Mouse (Mus musculus): ENCODE measurements around the gene Senp6.
"Not testable (repeated sequence)": the region's sequence is repeated elsewhere in the genome, so short reads cannot be mapped to it uniquely, and the experiment has no call there.

Gene Senp6

DNA sequence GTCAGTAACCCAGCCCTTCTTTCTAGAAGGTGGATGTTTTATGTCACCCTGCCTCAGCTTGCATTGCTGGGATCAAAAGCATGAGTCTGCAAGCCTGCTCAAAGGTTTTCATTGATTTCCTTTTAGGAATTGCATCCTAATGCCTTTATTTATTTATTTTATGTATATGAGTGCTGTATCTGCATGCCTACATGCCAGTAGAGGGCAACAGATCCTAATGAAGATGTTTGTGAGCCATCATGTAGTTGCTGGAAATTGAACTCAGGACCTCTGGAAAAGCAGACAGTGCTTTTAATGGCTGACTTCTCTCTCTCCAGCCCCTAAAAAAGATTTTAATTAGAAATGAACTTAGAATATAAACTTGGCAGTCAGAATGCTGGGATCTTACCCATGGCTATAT is 8.2 kb downstream of the Senp6 start:
- in situ Hi-C loops (cut with MboI, MseI): no loop called here

- in situ Hi-C loops (cut with MboI, MseI): no loop called here
These were observed 14.2 kb downstream of the Senp6 start for GRCm38 (mm10) chr9:80080941-80081340.

DNA sequence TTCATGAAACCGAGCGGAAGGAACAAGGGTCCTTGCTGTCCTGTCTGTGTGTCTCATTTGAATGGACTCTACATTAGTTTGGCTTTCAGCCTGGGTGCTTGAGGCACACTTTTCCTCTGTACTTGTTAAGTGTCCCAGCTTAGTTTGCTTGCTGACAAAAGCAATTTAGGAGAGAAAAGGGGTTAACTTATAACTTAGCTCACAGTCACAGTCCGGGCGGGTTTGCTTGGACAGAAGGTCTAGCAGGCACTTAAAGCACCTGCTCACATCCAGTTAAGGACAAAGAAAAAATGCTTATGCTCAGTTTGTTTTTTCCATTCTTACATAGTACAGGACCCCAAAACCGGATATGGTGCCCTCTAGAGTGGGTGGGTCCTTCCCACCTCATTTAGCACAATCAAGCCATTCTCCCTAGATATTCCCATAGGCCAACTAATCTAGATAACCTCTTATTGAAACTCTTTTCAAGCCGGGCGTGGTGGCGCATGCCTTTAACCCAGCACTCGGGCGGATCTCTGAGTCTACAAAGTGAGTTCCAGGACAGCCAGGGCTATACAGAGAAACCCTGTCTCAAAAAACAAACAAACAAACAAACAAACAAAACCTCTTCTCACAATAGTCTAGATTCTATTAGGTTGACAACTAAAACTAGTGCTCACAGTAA is 17.9 kb downstream of the Senp6 start:
- in situ Hi-C loops (cut with MboI, MseI): no loop called here

DNA sequence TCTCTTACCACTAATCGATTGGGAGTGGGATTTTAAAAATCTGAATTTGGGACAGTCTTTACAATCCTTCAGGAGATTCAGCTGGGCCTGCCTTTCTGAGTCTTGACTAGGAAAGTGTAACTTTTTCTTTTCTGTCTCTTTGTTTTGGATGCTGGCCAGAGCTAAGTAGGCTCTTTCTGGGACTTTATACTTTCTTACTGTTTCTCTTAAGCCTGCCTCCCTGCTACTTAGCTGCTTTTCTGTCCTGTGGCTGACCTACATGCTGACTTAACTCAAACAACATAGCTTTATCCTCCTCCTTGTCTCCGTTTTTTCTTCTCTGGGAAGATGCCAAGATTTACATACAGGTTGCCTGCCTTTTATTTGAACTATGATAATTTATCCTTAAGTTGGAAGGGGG is 19.0 kb downstream of the Senp6 start:
- in situ Hi-C loops (cut with MboI, MseI): no loop called here

GRCm38 (mm10) chr9:80086272-80086966 is 19.7 kb downstream of the Senp6 start:
- in situ Hi-C loops (cut with MboI, MseI): not testable (repeated sequence)

GRCm38 (mm10) chr9:80089409-80089808 is 22.7 kb downstream of the Senp6 start:
- in situ Hi-C loops (cut with MboI, MseI): no loop called here

DNA sequence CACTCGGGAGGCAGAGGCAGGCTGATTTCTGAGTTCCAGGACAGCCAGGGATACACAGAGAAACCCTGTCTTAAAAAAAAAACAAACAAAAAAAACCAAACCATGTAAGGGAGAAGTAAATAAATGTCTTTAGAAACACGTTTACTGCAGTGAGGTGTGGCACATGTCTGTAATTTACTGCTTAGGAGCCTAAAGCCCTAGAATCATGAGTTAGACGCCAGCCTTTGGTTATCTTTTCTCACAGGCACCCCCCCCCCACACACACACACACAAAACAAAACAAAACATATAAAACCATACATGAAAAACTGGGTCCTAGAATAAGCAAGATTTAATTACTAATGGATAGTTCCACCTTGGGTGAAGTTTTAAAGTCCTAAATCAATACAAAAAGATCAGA is 29.6 kb downstream of the Senp6 start:
- in situ Hi-C loops (cut with MboI, MseI): no loop called here

DNA sequence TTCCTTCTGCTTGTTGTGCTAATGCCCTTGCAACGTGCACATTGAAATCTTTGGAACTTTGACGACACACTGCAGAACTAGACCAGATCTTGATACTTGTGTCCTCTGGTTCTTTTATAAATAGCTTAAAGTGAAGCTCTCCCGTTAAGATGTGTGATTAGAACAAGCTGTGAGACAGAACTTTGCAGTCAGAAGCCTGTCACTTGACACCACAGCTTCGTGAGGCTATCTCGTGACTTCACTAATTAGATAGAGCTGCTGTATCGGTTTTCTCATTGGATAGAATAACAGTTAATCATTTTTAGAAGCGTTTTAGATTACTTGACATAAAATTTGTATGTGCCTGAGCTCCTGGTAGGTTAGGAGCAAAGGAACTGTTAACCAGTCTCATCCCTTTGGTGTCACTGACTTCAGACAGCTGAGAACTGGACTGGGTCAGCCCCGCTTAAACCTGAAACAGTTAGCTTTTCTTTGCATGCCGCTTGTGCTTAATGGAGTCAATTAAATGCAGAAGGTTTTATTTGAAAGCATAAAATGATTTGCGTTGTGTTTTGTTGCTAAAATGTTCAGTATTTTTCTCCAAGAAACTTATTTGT is 79.4 kb downstream of the Senp6 start:
- in situ Hi-C loops (cut with MboI, MseI): no loop called here

DNA sequence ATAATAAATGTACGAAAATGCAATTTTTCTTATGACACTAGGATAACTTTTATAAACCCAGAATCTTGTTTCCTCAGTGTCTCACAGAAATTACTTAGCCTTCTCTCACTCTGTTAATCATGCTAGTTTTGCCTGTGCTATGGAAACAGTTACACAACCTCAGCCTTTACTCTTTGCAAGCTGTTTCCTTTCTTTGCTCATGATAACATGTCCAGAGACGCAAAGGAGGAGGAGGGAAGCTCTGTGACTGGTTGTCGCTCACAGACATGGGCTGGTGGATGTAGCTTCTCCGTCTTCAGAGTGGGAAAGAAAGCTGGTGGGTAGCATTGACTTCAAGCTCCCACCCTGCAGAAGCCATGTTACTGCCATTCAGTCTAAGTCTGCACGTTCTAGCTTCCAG is 82.9 kb downstream of the Senp6 start:
- in situ Hi-C loops (cut with MboI, MseI): no loop called here

DNA sequence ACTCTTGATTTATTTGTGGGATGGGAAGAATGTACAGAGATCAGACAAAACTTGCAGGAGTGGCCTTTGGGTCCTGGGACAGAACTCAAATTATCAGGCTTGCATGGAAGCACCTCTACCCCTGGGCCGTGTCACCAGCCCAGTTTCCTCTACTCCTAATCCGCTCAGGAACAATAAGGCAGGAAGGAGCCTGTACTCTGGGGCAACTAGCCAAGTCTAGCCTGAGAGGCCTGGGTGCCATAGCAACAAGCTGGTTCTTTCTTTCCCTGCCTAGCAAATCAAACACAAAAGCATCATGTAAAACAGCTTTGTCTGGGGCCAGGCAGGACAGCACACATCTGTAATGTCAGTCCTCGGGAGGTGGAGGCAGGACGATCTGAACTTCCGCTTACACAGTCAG is 88.6 kb downstream of the Senp6 start:
- in situ Hi-C loops (cut with MboI, MseI): no loop called here

DNA sequence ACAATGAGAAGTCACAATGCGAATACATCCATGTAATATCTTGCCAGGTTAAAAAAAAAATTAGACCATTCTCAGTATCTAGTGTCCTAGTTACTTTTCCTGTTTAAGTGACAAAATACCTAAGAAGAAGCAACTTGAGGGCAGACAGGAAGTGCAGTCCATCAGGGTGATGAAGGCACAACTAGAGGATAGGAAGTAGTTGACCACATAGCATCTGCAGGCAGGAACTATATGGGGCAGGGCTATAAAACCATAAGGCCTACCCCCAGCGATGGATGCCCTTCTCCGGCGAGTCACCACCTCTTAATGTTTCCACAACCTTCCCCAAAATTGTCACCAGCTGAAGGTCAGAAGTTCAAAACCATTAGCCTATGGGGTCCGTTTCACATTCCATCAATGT is 90.1 kb downstream of the Senp6 start:
- in situ Hi-C loops (cut with MboI, MseI): no loop called here

DNA sequence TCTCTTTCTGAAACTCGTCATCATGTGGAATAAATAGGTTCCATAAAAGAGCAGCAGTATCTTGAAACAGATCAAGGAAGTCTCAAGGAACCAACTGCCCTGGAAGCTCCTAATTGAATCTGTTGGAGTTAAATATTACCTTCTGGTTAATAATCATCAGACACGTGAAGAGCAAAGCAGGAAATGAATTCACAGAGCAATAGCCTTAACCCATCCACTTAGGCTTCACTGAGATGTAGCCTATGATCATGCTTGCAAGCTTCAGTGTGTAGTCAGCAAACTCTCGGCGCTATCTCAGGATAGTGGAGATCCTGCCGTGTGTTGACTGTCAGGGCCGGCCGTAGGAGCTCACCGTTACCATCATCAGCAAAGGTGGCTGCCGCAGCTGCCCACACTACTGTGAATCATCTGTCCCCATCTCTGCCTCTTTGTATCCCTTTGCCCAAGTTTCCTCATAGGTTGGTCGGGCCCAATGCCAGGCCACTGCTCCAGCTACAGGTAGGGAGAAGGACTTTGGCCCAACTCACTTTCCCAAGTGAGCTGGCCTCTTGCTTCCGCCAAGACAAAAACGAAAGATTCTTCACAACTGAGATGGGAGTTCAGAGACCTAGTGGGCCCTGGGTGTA is 91.2 kb downstream of the Senp6 start:
- in situ Hi-C loops (cut with MboI, MseI): no loop called here

- in situ Hi-C loops (cut with MboI, MseI): no loop called here
These were observed 92.2 kb downstream of the Senp6 start for GRCm38 (mm10) chr9:80158937-80159336.

- in situ Hi-C loops (cut with MboI, MseI): no loop called here
These were observed 94.7 kb downstream of the Senp6 start for GRCm38 (mm10) chr9:80161451-80161850.

GRCm38 (mm10) chr9:80163126-80163723 is 96.5 kb downstream of the Senp6 start:
- in situ Hi-C loops (cut with MboI, MseI): no loop called here

GRCm38 (mm10) chr9:80164191-80164590 is 97.5 kb downstream of the Senp6 start:
- in situ Hi-C loops (cut with MboI, MseI): no loop called here

GRCm38 (mm10) chr9:80164611-80165474 is 98.1 kb downstream of the Senp6 start, which contains the start of gene Myo6:
Myo6 (plus strand) TSS chr9:80165031.
- in situ Hi-C loops (cut with MboI, MseI): no loop called here

GRCm38 (mm10) chr9:80165690-80166089 is 99.0 kb downstream of the Senp6 start:
- in situ Hi-C loops (cut with MboI, MseI): no loop called here

- in situ Hi-C loops (cut with MboI, MseI): no loop called here
These were observed 99.7 kb downstream of the Senp6 start for GRCm38 (mm10) chr9:80166425-80166824.

DNA sequence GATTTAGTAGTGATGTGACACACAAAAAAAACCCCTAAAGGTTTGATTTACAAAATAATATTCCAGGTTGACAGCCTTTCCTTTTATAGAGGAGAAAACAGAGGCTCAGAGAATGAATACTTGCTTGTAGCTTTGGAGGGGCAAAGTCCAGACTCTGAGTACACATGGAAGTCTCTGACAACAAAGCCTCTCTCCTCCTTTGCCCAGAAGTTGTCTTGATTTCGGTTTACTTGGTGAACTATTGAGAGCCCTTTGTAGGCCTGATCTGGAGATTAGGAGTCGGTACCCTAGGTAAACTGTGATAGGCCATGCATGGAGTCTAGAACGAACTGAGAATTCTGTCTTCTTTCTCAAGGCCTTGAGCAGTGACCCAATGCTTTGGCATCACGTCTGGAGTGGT is 100.4 kb downstream of the Senp6 start:
- in situ Hi-C loops (cut with MboI, MseI): no loop called here

- in situ Hi-C loops (cut with MboI, MseI): no loop called here
These were observed 102.8 kb downstream of the Senp6 start for GRCm38 (mm10) chr9:80169551-80169950.

Measured in regulatory T cell (primary cell).